Mouse (Mus musculus): ENCODE measurements at regions not wholly inside any gene's neighbourhood (a gene's known extent, or its start where the extent isn't known, plus 50 kb on each side); places are given as distances from the start of the nearest gene placed in this dataset.

GRCm38 (mm10) chr8:77842392-77843139, 118.3 kb upstream of the Ednra start:
- Histone ChIP-seq H3K27me3 (replicated peaks) (no peaks in the 10 kb centered on the region), H3K9me3 (peaks cover 29% of the 10 kb centered on the region), H3K4me1 (no peaks in the 10 kb centered on the region), H3K36me3 (replicated peaks; ENCODE audit: low read length) (no peaks in the 10 kb centered on the region), H3K4me3 (replicated peaks) (no peak overlapping the region)
- TF ChIP-seq GATA1 (IDR thresholded peaks at IDR 0.05; ENCODE audit: borderline replicate concordance, low read length), result no peak
- TF ChIP-seq FLI1 (IDR thresholded peaks at IDR 0.05; ENCODE audit: low read length), result no peak

- Histone ChIP-seq H3K9me3 (peaks cover 29% of the 10 kb centered on the region), H3K4me1 (no peaks in the 10 kb centered on the region), H3K4me3 (replicated peaks) (no peak overlapping the region), H3K27me3 (replicated peaks) (no peaks in the 10 kb centered on the region), H3K36me3 (replicated peaks; ENCODE audit: low read length) (no peaks in the 10 kb centered on the region)
- TF ChIP-seq GATA1 (IDR thresholded peaks at IDR 0.05; ENCODE audit: borderline replicate concordance, low read length) (no peak), FLI1 (IDR thresholded peaks at IDR 0.05; ENCODE audit: low read length) (no peak)
Observed at GRCm38 (mm10) chr8:77843229-77843628, 119.0 kb upstream of the Ednra start.

GRCm38 (mm10) chr8:77850523-77850922, 126.3 kb upstream of the Ednra start:
- Histone ChIP-seq H3K4me3 (replicated peaks) (no peak overlapping the region), H3K4me1 (no peaks in the 10 kb centered on the region), H3K36me3 (replicated peaks; ENCODE audit: low read length) (no peaks in the 10 kb centered on the region), H3K27me3 (replicated peaks) (no peaks in the 10 kb centered on the region), H3K9me3 (peaks cover 15% of the 10 kb centered on the region)
- no peak for TF ChIP-seq GATA1 (IDR thresholded peaks at IDR 0.05; ENCODE audit: borderline replicate concordance, low read length)
- no peak for TF ChIP-seq FLI1 (IDR thresholded peaks at IDR 0.05; ENCODE audit: low read length)

GRCm38 (mm10) chr8:77870264-77870663, 146.0 kb upstream of the Ednra start:
- no peaks in the 10 kb centered on the region for H3K4me1 ChIP-seq
- no peaks in the 10 kb centered on the region for H3K36me3 ChIP-seq (replicated peaks; ENCODE audit: low read length)
- no peaks in the 10 kb centered on the region for H3K27me3 ChIP-seq (replicated peaks)
- no peaks in the 10 kb centered on the region; the same call in 1 of the 2 replicates for H3K9me3 ChIP-seq
- H3K4me3 ChIP-seq (replicated peaks), result no peak overlapping the region
- no peak for TF ChIP-seq GATA1 (IDR thresholded peaks at IDR 0.05; ENCODE audit: borderline replicate concordance, low read length)
- no peak for TF ChIP-seq FLI1 (IDR thresholded peaks at IDR 0.05; ENCODE audit: low read length)

- Histone ChIP-seq H3K4me3 (replicated peaks) (no peak overlapping the region), H3K27me3 (replicated peaks) (no peaks in the 10 kb centered on the region), H3K36me3 (replicated peaks; ENCODE audit: low read length) (no peaks in the 10 kb centered on the region), H3K4me1 (no peaks in the 10 kb centered on the region), H3K9me3 (peaks cover 7% of the 10 kb centered on the region; the same call in 1 of the 2 replicates)
- no peak for TF ChIP-seq GATA1 (IDR thresholded peaks at IDR 0.05; ENCODE audit: borderline replicate concordance, low read length)
- no peak for TF ChIP-seq FLI1 (IDR thresholded peaks at IDR 0.05; ENCODE audit: low read length)
Observed at GRCm38 (mm10) chr8:77872771-77873170, 148.5 kb upstream of the Ednra start.

- no peaks in the 10 kb centered on the region for H3K27me3 ChIP-seq (replicated peaks)
- H3K4me1 ChIP-seq, result no peaks in the 10 kb centered on the region
- no peaks in the 10 kb centered on the region for H3K36me3 ChIP-seq (replicated peaks; ENCODE audit: low read length)
- no peak overlapping the region for H3K4me3 ChIP-seq (replicated peaks)
- peaks cover 6% of the 10 kb centered on the region for H3K9me3 ChIP-seq
- TF ChIP-seq FLI1 (IDR thresholded peaks at IDR 0.05; ENCODE audit: low read length), result no peak
- no peak for TF ChIP-seq GATA1 (IDR thresholded peaks at IDR 0.05; ENCODE audit: borderline replicate concordance, low read length)
Observed at GRCm38 (mm10) chr8:77919776-77920175, 195.5 kb upstream of the Ednra start.

GRCm38 (mm10) chr8:77921868-77922267, 197.6 kb upstream of the Ednra start:
- Histone ChIP-seq H3K9me3 (peaks cover 6% of the 10 kb centered on the region), H3K4me3 (replicated peaks) (no peak overlapping the region), H3K36me3 (replicated peaks; ENCODE audit: low read length) (no peaks in the 10 kb centered on the region), H3K4me1 (no peaks in the 10 kb centered on the region), H3K27me3 (replicated peaks) (no peaks in the 10 kb centered on the region)
- TF ChIP-seq GATA1 (IDR thresholded peaks at IDR 0.05; ENCODE audit: borderline replicate concordance, low read length) (no peak), FLI1 (IDR thresholded peaks at IDR 0.05; ENCODE audit: low read length) (no peak)

- Histone ChIP-seq H3K9me3 (0 out of 2 replicates have a peak, but pooled peaks cover 6% of the 10 kb centered on the region), H3K27me3 (replicated peaks) (no peaks in the 10 kb centered on the region), H3K36me3 (replicated peaks; ENCODE audit: low read length) (no peaks in the 10 kb centered on the region), H3K4me1 (no peaks in the 10 kb centered on the region), H3K4me3 (replicated peaks) (no peak overlapping the region)
- TF ChIP-seq GATA1 (IDR thresholded peaks at IDR 0.05; ENCODE audit: borderline replicate concordance, low read length) (no peak), FLI1 (IDR thresholded peaks at IDR 0.05; ENCODE audit: low read length) (no peak)
Observed at GRCm38 (mm10) chr8:77947702-77948101, 223.4 kb upstream of the Ednra start.

- Histone ChIP-seq H3K9me3 (no peaks in the 10 kb centered on the region), H3K27me3 (replicated peaks) (no peaks in the 10 kb centered on the region), H3K36me3 (replicated peaks; ENCODE audit: low read length) (no peaks in the 10 kb centered on the region), H3K4me1 (no peaks in the 10 kb centered on the region), H3K4me3 (replicated peaks) (no peak overlapping the region)
- no peak for TF ChIP-seq GATA1 (IDR thresholded peaks at IDR 0.05; ENCODE audit: borderline replicate concordance, low read length)
- TF ChIP-seq FLI1 (IDR thresholded peaks at IDR 0.05; ENCODE audit: low read length), result no peak
Observed at GRCm38 (mm10) chr8:77949640-77950039, 225.4 kb upstream of the Ednra start.

GRCm38 (mm10) chr8:77958814-77959372, 234.6 kb upstream of the Ednra start:
- TF ChIP-seq FLI1 (IDR thresholded peaks at IDR 0.05; ENCODE audit: low read length) (no peak), GATA1 (IDR thresholded peaks at IDR 0.05; ENCODE audit: borderline replicate concordance, low read length) (no peak)
- Histone ChIP-seq H3K4me3 (replicated peaks) (no peak overlapping the region), H3K36me3 (replicated peaks; ENCODE audit: low read length) (no peaks in the 10 kb centered on the region), H3K9me3 (no peaks in the 10 kb centered on the region; the same call in 1 of the 2 replicates), H3K27me3 (replicated peaks) (no peaks in the 10 kb centered on the region), H3K4me1 (no peaks in the 10 kb centered on the region)

Measured in megakaryocyte, embryonic 14.5 days (primary cell).